Mouse (Mus musculus): Measurements from ENCODE around the gene Ptpre. TPM values are rescaled to one million over a fixed set of nuclear protein-coding genes. Genes with fewer than 3 reads are reported as not detected.

The Ptpre gene
- polyA plus RNA-seq, 1 experiment from 2014 or later = 0.77 TPM

DNA sequence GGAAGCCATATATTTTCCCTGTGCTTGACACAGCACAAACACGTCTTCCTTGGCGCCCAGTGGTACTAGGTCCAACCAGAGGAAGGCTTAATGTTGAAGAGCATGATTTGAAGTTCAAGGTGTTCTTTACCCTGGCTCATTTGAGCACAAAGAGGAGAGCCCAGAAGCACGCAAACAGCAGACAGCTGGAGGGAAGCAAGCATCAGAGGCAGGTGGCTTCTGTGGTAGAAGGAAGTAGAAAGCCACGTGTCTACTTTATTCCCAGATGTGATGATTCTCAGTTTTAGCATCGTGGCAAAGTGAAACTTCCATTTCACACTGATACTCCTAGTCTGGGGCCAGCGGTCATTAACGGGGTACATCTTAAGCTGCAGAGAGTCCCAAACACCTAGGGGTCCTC, 120.9 kb downstream of the Ptpre start:
- no peaks in the 10 kb centered on the region for H3K36me3 ChIP-seq (ENCODE audit: control insufficient read depth, insufficient read depth, low read length)
- ATAC-seq (replicated peaks; ENCODE audit: low FRiP score) = no peak
- 90% methylated on average over 7 of the region's 7 CpGs for WGBS

DNA sequence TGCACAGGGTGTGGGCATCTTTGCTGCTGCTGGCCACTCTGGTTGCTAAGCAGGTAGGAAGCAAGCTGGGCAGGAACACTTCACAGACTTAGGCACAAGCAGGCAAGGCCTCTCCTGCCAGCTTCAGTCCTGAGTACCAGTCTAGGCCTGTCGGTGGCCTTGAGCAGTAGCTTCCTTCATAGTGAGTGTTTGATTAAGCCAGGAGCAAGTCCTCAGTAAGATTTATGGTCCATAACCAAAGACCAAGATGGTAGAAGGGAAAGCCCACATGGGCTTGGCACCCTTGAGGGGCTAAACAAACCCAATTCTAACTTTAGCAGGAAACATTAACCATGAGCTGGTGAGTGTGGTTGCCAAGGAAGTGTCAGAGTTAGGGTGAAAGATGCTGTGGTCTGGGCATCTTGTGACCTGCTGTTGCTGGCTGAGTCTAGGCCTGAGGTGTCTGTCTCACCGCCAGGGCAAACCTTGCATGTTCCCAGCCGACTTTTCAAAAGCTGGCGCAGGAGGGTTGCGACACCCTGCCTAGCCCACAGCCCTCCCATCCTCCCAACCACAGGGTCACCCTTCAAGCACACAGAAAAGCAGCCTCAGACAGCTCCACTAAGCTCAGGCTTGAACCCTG, 122.1 kb downstream of the Ptpre start:
- H3K27ac ChIP-seq (ENCODE audit: low read depth, low read length) = no peak overlapping the region
- DNase-seq (ENCODE audit: low spot score) (no peak), ATAC-seq (replicated peaks; ENCODE audit: low FRiP score) (no peak)
- no peaks in the 10 kb centered on the region for H3K27me3 ChIP-seq (ENCODE audit: control insufficient read depth, insufficient read depth, low read length)
- H3K9me3 ChIP-seq (ENCODE audit: control insufficient read depth, low read length) = no peaks in the 10 kb centered on the region
- no peak overlapping the region for H3K4me3 ChIP-seq (ENCODE audit: low read depth, low read length)
- H3K4me1 ChIP-seq (replicated peaks; ENCODE audit: control insufficient read depth, insufficient read depth, low read length) = no peaks in the 10 kb centered on the region
- no peak overlapping the region for H3K9ac ChIP-seq (ENCODE audit: low read length)
- no peaks in the 10 kb centered on the region for H3K36me3 ChIP-seq (ENCODE audit: control insufficient read depth, insufficient read depth, low read length)
- 91% methylated on average over 5 of the region's 5 CpGs for WGBS
- H3K4me2 ChIP-seq (ENCODE audit: low read depth, low read length, severe bottlenecking) = no peak overlapping the region

More for the DNA sequence above, 120.9 kb downstream of the Ptpre start:
- Histone ChIP-seq H3K9me3 (ENCODE audit: control insufficient read depth, low read length) (no peaks in the 10 kb centered on the region), H3K27ac (ENCODE audit: low read depth, low read length) (no peak overlapping the region), H3K4me1 (replicated peaks; ENCODE audit: control insufficient read depth, insufficient read depth, low read length) (no peaks in the 10 kb centered on the region), H3K9ac (ENCODE audit: low read length) (no peak overlapping the region), H3K4me3 (ENCODE audit: low read depth, low read length) (no peak overlapping the region), H3K4me2 (ENCODE audit: low read depth, low read length, severe bottlenecking) (no peak overlapping the region), H3K27me3 (ENCODE audit: control insufficient read depth, insufficient read depth, low read length) (no peaks in the 10 kb centered on the region)
- no peak for DNase-seq (ENCODE audit: low spot score)

DNA sequence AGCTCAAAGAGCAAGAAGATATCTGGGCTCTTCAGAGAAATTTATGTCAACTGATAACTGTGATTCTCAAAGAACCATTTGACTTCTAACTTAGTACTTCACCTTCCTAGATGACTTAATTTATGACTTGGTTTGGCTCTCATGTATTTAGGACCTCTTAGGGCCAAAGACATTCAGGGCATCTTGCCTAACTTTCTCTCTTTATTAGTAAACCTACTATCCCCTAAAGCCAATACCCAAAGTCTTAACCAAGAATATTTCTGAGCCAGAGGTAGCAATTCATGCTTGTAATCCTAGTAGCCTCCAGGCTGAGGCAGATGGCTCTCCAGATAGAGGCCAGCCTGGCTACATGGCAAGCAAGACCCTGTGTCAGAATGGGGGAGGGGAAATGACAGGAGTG, 123.0 kb downstream of the Ptpre start:
- DNase-seq (ENCODE audit: low spot score) (no peak), ATAC-seq (replicated peaks; ENCODE audit: low FRiP score) (no peak)
- no peaks in the 10 kb centered on the region for H3K27me3 ChIP-seq (ENCODE audit: control insufficient read depth, insufficient read depth, low read length)
- no peak overlapping the region for H3K27ac ChIP-seq (ENCODE audit: low read depth, low read length)
- H3K36me3 ChIP-seq (ENCODE audit: control insufficient read depth, insufficient read depth, low read length) = no peaks in the 10 kb centered on the region
- no peak overlapping the region for H3K9ac ChIP-seq (ENCODE audit: low read length)
- no peak overlapping the region for H3K4me3 ChIP-seq (ENCODE audit: low read depth, low read length)
- H3K4me2 ChIP-seq (ENCODE audit: low read depth, low read length, severe bottlenecking) = no peak overlapping the region
- no peaks in the 10 kb centered on the region for H3K4me1 ChIP-seq (replicated peaks; ENCODE audit: control insufficient read depth, insufficient read depth, low read length)
- no peaks in the 10 kb centered on the region for H3K9me3 ChIP-seq (ENCODE audit: control insufficient read depth, low read length)

DNA sequence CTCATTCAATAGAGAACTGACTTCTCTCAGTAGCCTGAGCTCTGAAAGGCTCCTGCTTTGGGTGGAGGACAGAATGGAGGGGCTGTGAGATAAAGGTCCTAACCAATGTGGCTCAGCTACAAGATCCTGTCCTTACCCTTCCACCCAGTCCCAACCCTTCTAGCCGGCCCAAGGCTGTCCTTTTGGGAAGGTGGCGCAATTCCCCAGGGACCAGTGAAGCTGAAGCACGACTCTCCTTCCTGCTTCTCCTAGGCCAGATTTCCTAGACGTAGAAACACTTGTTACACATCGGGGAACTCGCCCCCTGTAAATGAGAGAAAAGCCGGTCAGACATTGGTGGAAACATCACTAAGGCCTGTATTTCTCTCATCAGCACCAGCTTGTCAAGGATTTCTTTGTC, 126.9 kb downstream of the Ptpre start:
- Histone ChIP-seq H3K27me3 (ENCODE audit: control insufficient read depth, insufficient read depth, low read length) (no peaks in the 10 kb centered on the region), H3K4me2 (ENCODE audit: low read depth, low read length, severe bottlenecking) (no peak overlapping the region), H3K9me3 (ENCODE audit: control insufficient read depth, low read length) (no peaks in the 10 kb centered on the region), H3K27ac (ENCODE audit: low read depth, low read length) (no peak overlapping the region), H3K4me1 (replicated peaks; ENCODE audit: control insufficient read depth, insufficient read depth, low read length) (no peaks in the 10 kb centered on the region), H3K9ac (ENCODE audit: low read length) (no peak overlapping the region), H3K36me3 (ENCODE audit: control insufficient read depth, insufficient read depth, low read length) (no peaks in the 10 kb centered on the region), H3K4me3 (ENCODE audit: low read depth, low read length) (no peak overlapping the region)
- no peak for ATAC-seq (replicated peaks; ENCODE audit: low FRiP score)
- 81% methylated on average over 7 of the region's 7 CpGs for WGBS
- DNase-seq (ENCODE audit: low spot score) = no peak

DNA sequence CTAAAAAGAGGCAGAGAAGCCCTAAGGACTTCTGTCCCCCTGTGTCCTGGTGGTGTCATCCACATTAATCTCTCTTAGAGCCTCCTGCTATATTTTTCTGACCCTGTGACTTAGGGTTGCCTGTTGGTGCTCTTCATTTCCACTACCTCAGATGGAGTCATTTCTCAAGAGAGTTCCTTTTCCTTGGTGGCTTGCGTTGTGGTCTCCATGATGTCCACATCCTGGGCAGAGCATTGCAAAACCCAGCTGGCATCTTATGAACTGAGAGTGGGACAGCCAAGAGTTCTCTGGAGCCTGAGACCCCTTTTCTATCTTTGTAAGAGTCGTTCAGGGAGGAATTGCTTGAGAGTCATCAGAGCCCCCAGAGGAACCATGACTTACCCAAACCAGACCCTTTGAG, 129.0 kb downstream of the Ptpre start:
- Histone ChIP-seq H3K9me3 (ENCODE audit: control insufficient read depth, low read length) (no peaks in the 10 kb centered on the region), H3K4me1 (replicated peaks; ENCODE audit: control insufficient read depth, insufficient read depth, low read length) (no peaks in the 10 kb centered on the region), H3K9ac (ENCODE audit: low read length) (no peak overlapping the region), H3K27ac (ENCODE audit: low read depth, low read length) (no peak overlapping the region), H3K36me3 (ENCODE audit: control insufficient read depth, insufficient read depth, low read length) (no peaks in the 10 kb centered on the region), H3K27me3 (ENCODE audit: control insufficient read depth, insufficient read depth, low read length) (no peaks in the 10 kb centered on the region), H3K4me2 (ENCODE audit: low read depth, low read length, severe bottlenecking) (no peak overlapping the region), H3K4me3 (ENCODE audit: low read depth, low read length) (no peak overlapping the region)
- DNase-seq (ENCODE audit: low spot score) (no peak), ATAC-seq (replicated peaks; ENCODE audit: low FRiP score) (no peak)
- WGBS = 95% methylated on average over 2 of the region's 2 CpGs

DNA sequence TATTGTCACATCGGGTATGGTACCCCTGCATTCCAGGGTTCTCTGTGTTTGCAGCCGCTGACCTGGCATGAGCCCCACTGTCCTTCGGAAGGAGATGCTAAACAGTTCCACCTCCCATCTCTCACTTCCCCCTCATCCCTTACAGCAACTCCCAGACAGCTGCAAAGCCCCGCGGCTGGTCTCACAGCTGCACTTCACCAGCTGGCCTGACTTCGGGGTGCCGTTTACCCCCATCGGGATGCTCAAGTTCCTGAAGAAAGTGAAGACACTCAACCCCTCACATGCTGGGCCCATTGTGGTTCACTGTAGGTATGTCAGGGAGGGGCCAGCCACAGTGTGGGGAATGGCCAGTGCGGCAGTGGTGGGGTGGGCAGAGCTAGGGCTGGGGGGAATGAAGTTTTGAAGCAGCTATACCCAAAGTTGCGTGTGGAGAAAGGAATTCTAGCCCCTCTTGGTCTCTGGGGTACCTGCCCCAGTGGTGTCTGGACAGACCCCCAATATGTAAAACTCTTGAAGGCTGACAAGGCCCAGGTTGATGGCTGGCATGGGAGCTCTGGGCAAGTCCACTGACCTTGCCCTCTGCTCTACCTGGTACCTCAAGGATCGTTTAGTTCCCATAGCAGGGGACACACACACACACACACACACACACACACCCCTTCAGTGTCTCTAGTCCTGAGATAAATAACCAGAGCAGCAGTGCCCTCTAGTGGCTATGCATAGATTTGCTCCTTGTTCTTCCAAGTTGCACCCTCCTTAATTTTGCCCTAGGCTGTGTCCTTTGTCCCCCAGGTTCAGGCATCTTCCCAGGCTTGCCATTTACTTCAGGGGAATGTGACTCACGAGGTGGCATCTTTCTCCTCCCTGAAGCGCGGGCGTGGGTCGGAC, 131.8 kb downstream of the Ptpre start:
- H3K27me3 ChIP-seq (ENCODE audit: control insufficient read depth, insufficient read depth, low read length) = no peaks in the 10 kb centered on the region
- no peaks in the 10 kb centered on the region for H3K36me3 ChIP-seq (ENCODE audit: control insufficient read depth, insufficient read depth, low read length)
- ATAC-seq (replicated peaks; ENCODE audit: low FRiP score) (peak; percentile 65; the same call in 1 of the 2 replicates), DNase-seq (ENCODE audit: low spot score) (peak; percentile 76)
- WGBS = 41% methylated on average over 16 of the region's 16 CpGs
- no peaks in the 10 kb centered on the region for H3K9me3 ChIP-seq (ENCODE audit: control insufficient read depth, low read length)
- H3K4me1 ChIP-seq (replicated peaks; ENCODE audit: control insufficient read depth, insufficient read depth, low read length) = no peaks in the 10 kb centered on the region
- H3K9ac ChIP-seq (ENCODE audit: low read length) = no peak overlapping the region
- no peak overlapping the region for H3K4me3 ChIP-seq (ENCODE audit: low read depth, low read length)
- H3K27ac ChIP-seq (ENCODE audit: low read depth, low read length) = no peak overlapping the region
- no peak overlapping the region for H3K4me2 ChIP-seq (ENCODE audit: low read depth, low read length, severe bottlenecking)

DNA sequence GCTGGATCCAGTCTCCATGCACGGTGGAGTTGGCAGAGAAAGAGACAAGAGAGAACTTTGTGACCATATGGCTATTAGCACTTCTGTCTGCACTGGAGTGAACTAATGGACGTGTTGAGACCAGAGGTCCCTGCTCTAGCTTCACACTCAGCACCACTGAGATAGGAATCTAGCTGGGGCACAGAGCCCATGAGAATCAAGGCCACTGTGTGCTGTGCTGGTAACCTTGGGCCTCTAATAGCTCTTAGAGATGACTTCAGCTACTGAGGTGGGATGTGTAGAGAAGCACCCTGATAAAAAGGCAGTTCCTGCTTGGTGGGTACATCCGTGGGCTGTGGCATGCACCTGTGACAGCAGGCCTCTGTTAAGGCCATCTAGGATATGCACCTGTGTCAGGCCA, 136.3 kb downstream of the Ptpre start:
- H3K27me3 ChIP-seq (ENCODE audit: control insufficient read depth, insufficient read depth, low read length) = no peaks in the 10 kb centered on the region
- no peak overlapping the region for H3K27ac ChIP-seq (ENCODE audit: low read depth, low read length)
- ATAC-seq (replicated peaks; ENCODE audit: low FRiP score) (no peak), DNase-seq (ENCODE audit: low spot score) (no peak)
- H3K9me3 ChIP-seq (ENCODE audit: control insufficient read depth, low read length) = no peaks in the 10 kb centered on the region
- WGBS = 73% methylated on average over 3 of the region's 3 CpGs
- no peaks in the 10 kb centered on the region for H3K4me1 ChIP-seq (replicated peaks; ENCODE audit: control insufficient read depth, insufficient read depth, low read length)
- no peak overlapping the region for H3K4me3 ChIP-seq (ENCODE audit: low read depth, low read length)
- no peak overlapping the region for H3K9ac ChIP-seq (ENCODE audit: low read length)
- H3K4me2 ChIP-seq (ENCODE audit: low read depth, low read length, severe bottlenecking) = no peak overlapping the region
- H3K36me3 ChIP-seq (ENCODE audit: control insufficient read depth, insufficient read depth, low read length) = no peaks in the 10 kb centered on the region

DNA sequence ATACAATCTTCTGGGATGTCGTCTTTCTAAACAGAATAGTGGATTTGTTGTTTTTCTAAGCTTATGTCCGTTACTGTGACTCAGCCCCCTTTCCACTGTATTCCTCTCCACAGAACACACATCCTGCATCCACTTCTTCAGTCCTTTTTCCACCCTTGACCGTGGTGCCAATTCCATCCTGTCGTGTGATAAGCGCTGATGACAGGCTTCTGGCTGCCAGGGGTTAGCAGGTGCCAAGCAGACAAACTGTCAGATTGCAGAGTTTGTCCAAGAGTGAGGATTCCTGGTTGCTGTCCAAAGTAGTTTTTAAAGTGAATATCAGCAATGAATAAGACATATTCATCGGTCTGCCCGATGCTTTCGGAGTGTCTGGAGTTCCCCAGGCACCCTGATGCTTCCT, 139.4 kb downstream of the Ptpre start:
- H3K27me3 ChIP-seq (ENCODE audit: control insufficient read depth, insufficient read depth, low read length) = no peaks in the 10 kb centered on the region
- no peak for DNase-seq (ENCODE audit: low spot score)
- no peaks in the 10 kb centered on the region for H3K4me1 ChIP-seq (replicated peaks; ENCODE audit: control insufficient read depth, insufficient read depth, low read length)
- H3K36me3 ChIP-seq (ENCODE audit: control insufficient read depth, insufficient read depth, low read length) = no peaks in the 10 kb centered on the region
- no peak for ATAC-seq (replicated peaks; ENCODE audit: low FRiP score)
- H3K4me3 ChIP-seq (ENCODE audit: low read depth, low read length) = no peak overlapping the region
- no peaks in the 10 kb centered on the region for H3K9me3 ChIP-seq (ENCODE audit: control insufficient read depth, low read length)
- H3K9ac ChIP-seq (ENCODE audit: low read length) = no peak overlapping the region
- no peak overlapping the region for H3K4me2 ChIP-seq (ENCODE audit: low read depth, low read length, severe bottlenecking)
- WGBS = 90% methylated on average over 8 of the region's 8 CpGs
- H3K27ac ChIP-seq (ENCODE audit: low read depth, low read length) = no peak overlapping the region

DNA sequence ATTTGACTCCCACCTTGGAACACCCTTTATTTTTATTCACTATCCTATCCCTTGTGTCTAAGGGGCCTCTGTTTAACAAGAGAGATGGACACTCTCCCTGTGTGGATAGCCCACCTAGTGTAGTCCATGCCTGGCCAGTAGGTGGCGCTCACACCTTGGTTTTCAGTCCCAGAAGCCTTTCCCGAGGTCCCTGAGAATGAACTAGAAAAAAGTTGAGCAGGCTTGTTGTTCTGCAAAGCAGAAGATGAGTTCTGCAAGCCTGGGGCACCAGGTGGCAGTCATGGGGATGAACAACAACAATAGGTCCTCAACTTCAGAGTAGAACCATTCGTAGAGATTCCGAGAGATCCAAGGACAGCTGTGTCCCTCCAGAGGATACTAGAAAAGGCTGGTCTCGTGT, 143.1 kb downstream of the Ptpre start:
- 65% methylated on average over 5 of the region's 5 CpGs for WGBS
- Histone ChIP-seq H3K9ac (ENCODE audit: low read length) (no peak overlapping the region), H3K36me3 (ENCODE audit: control insufficient read depth, insufficient read depth, low read length) (no peaks in the 10 kb centered on the region; the same call in 1 of the 2 replicates), H3K4me1 (replicated peaks; ENCODE audit: control insufficient read depth, insufficient read depth, low read length) (no peaks in the 10 kb centered on the region), H3K4me2 (ENCODE audit: low read depth, low read length, severe bottlenecking) (no peak overlapping the region), H3K9me3 (ENCODE audit: control insufficient read depth, low read length) (no peaks in the 10 kb centered on the region), H3K27ac (ENCODE audit: low read depth, low read length) (no peak overlapping the region), H3K4me3 (ENCODE audit: low read depth, low read length) (no peak overlapping the region), H3K27me3 (ENCODE audit: control insufficient read depth, insufficient read depth, low read length) (no peaks in the 10 kb centered on the region)
- DNase-seq (ENCODE audit: low spot score) (no peak), ATAC-seq (replicated peaks; ENCODE audit: low FRiP score) (no peak)

Data from forebrain, embryonic 11.5 days (tissue).